ENCODE assay signal across 20 mouse cellular contexts in the genomic region with DNA sequence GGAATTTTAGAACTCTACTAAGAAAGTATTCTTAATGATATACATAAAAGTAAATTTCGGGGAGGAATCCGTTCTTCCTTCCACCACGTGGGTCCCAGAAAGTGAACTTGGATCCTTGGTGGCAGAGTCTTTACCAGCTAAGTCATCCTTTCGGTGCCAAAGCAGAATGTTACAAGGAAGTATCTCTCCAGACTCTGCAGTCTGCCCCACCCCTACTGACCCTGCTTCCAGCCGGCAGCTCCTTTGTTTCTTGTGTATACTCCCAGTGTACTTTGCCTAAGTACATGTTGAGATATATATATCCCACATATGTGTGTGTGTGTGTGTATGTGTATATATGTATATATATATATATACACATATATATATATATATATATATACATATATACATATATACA.
"Had no signal": no experiment of that assay in that cellular context is flagged by ENCODE, and none has a peak within 500 bp of the region (broad histone marks: within the 10 kb centered on the region; RNA-seq: fewer than 3 reads in every experiment).

No protein-coding gene starts in this region.

- H3K9ac ChIP-seq: liver, embryonic 15.5 days; liver, postnatal 0 days; lung, embryonic 14.5 days; midbrain, embryonic 12.5 days; neural tube, embryonic 13.5 days; neural tube, embryonic 15.5 days; stomach, embryonic 15.5 days had no signal

- H3K27ac ChIP-seq: liver, embryonic 15.5 days; midbrain, embryonic 10.5 days; midbrain, embryonic 12.5 days; neural tube, embryonic 13.5 days; neural tube, embryonic 15.5 days; stomach, embryonic 15.5 days had no signal

- H3K4me1 ChIP-seq: stomach, embryonic 15.5 days had no signal

- H3K36me3 ChIP-seq: liver, embryonic 15.5 days had no signal

- H3K27me3 ChIP-seq: liver, embryonic 15.5 days; midbrain, embryonic 12.5 days; neural tube, embryonic 13.5 days; neural tube, embryonic 15.5 days; stomach, embryonic 15.5 days had no signal

- H3K9me3 ChIP-seq: liver, embryonic 15.5 days; midbrain, embryonic 10.5 days; midbrain, embryonic 12.5 days; neural tube, embryonic 13.5 days; neural tube, embryonic 15.5 days; stomach, embryonic 15.5 days had no signal

- H3K4me2 ChIP-seq: liver, embryonic 15.5 days; lung, embryonic 14.5 days; midbrain, embryonic 12.5 days; neural tube, embryonic 13.5 days; neural tube, embryonic 15.5 days; stomach, embryonic 15.5 days had no signal

- DNase-seq: liver, postnatal 0 days; lung, embryonic 14.5 days; lung, postnatal 10 days; lung, postnatal 4 days; midbrain, embryonic 14.5 days; retina, postnatal 1 day; right cerebral cortex, adult 18-20 months; right cerebral cortex, postnatal 25 days; right cerebral cortex, postnatal 4 days; thymus, adult 2 months; thymus, postnatal 25 days; thymus, postnatal 4 days had no signal

- ATAC-seq: liver, postnatal 0 days; midbrain, embryonic 16.5 days had no signal

- H3K4me3 ChIP-seq: liver, embryonic 15.5 days; midbrain, embryonic 10.5 days; midbrain, embryonic 12.5 days; myocyte; neural tube, embryonic 13.5 days; neural tube, embryonic 15.5 days; stomach, embryonic 15.5 days had no signal
